Mouse (Mus musculus) brain, embryonic 14.5 days (tissue): ENCODE data around the gene Mroh3.

ENCODE experiments used
- CTCF ChIP-seq: fragments of 200-500 bp; IDR thresholded peaks from 2 replicates; pipeline ENCODE4 v1.5.1; 2012; ENCODE audit warnings: inconsistent platforms, mild to moderate bottlenecking, moderate library complexity, borderline replicate concordance; ENCODE audit not compliant: insufficient read depth, insufficient read length; ENCODE audit errors: extremely low read depth
- POLR2A ChIP-seq: fragments of 200-500 bp; IDR thresholded peaks from 2 replicates; pipeline ENCODE4 v1.6.1; 2012; ENCODE audit warnings: mild to moderate bottlenecking, inconsistent platforms, borderline replicate concordance; ENCODE audit not compliant: poor library complexity, insufficient read depth, insufficient read length, severe bottlenecking; ENCODE audit errors: extremely low read depth

GRCm38 (mm10) chr1:136137575-136137974 lies 75.1 kb downstream of the Mroh3 start:
- TF ChIP-seq CTCF (no peak), POLR2A (no peak)
